Mouse (Mus musculus) urinary bladder, postnatal 14 days (tissue): Measurements from ENCODE around the gene Rac1.

Experiments
- DNase-seq: peaks from one replicate; pipeline ENCODE4 v3.0.0; 2021; ENCODE audit warnings: low spot score

Rac1 gene

GRCm38 (mm10) chr5:143493163-143493562, 34.7 kb downstream of the Rac1 start:
- DNase-seq: no peak

- DNase-seq: no peak
Measured at GRCm38 (mm10) chr5:143491736-143492135, 36.1 kb downstream of the Rac1 start.

- DNase-seq: no peak
Measured at GRCm38 (mm10) chr5:143489749-143490342, 38.0 kb downstream of the Rac1 start.

GRCm38 (mm10) chr5:143487998-143488397, 39.8 kb downstream of the Rac1 start:
- DNase-seq: no peak

- DNase-seq: no peak
Measured at GRCm38 (mm10) chr5:143487193-143487592, 40.6 kb downstream of the Rac1 start.

GRCm38 (mm10) chr5:143484955-143485354, 42.9 kb downstream of the Rac1 start:
- DNase-seq: no peak

GRCm38 (mm10) chr5:143477901-143478300, 49.9 kb downstream of the Rac1 start:
- DNase-seq: no peak

GRCm38 (mm10) chr5:143476013-143476412, 51.8 kb downstream of the Rac1 start:
- DNase-seq: no peak

GRCm38 (mm10) chr5:143475153-143475844, 52.5 kb downstream of the Rac1 start:
- DNase-seq: peak; percentile 58

- DNase-seq: no peak
Measured at GRCm38 (mm10) chr5:143471953-143472618, 55.8 kb downstream of the Rac1 start.

GRCm38 (mm10) chr5:143471165-143471546, 56.7 kb downstream of the Rac1 start:
- no peak for DNase-seq

GRCm38 (mm10) chr5:143470421-143471164, 57.2 kb downstream of the Rac1 start:
- peak; percentile 37 for DNase-seq

GRCm38 (mm10) chr5:143469628-143470027, 58.2 kb downstream of the Rac1 start:
- DNase-seq: no peak

GRCm38 (mm10) chr5:143467931-143468330, 59.9 kb downstream of the Rac1 start:
- no peak for DNase-seq

GRCm38 (mm10) chr5:143466891-143467669, 60.8 kb downstream of the Rac1 start:
- no peak for DNase-seq

- no peak for DNase-seq
Measured at GRCm38 (mm10) chr5:143465156-143466085, 62.4 kb downstream of the Rac1 start.

GRCm38 (mm10) chr5:143464757-143465118, 63.1 kb downstream of the Rac1 start:
- DNase-seq: no peak

GRCm38 (mm10) chr5:143464100-143464756, 63.6 kb downstream of the Rac1 start, which contains the start of gene Daglb:
Daglb (plus strand) TSS chr5:143464584.
- DNase-seq: peak; percentile 86

GRCm38 (mm10) chr5:143463671-143464070, 64.2 kb downstream of the Rac1 start:
- DNase-seq: no peak
